In the genomic region with DNA sequence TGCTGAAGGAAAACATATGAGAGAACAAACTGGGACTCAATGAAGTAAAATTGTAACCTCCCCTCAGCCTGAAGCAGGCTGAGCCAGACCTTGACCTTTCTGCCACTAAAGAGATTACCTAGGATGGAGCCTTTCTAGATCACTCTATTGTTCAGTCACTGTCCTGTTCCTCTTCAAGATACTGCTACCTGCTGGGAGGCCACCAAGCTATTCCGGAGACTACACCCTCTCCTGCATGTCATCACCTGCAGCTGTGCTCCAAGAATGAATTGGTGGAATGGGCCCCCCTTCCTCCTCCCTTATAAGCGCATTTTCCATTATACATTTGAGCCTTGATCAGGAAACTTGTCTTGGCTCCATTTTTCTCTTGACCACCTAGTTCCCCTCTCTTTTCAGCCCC, we compare ENCODE assay signal across 22 mouse cellular contexts.
"Had no signal": no experiment of that assay in that cellular context is flagged by ENCODE, and none has a peak within 500 bp of the region (broad histone marks: within the 10 kb centered on the region; RNA-seq: fewer than 3 reads in every experiment).

No protein-coding gene starts in this region.

- DNase-seq: heart, postnatal 10 days; heart, postnatal 14 days; heart, postnatal 36 days; heart, postnatal 4 days; kidney, adult 11 months; kidney, adult 18-20 months; kidney, adult 2 months; kidney, adult 8-10 months; kidney, adult 9 months; kidney, postnatal 10 days; kidney, postnatal 14 days; kidney, postnatal 25 days; kidney, postnatal 36 days; kidney, postnatal 4 days; layer of hippocampus, adult 9-11 months; layer of hippocampus, postnatal 36 days had no signal

- ATAC-seq: hindbrain, embryonic 16.5 days; hindbrain, postnatal 0 days; inflammation-experienced regulatory T-cells, adult 6 months; intestine, embryonic 15.5 days; intestine, embryonic 16.5 days; intestine, postnatal 0 days had no signal
